Mouse (Mus musculus) C2C12 (cell line): ENCODE measurements around the gene Thegl. TPM values are rescaled to one million over a fixed set of nuclear protein-coding genes. Genes with fewer than 3 reads are reported as not detected.
A peak's percentile ranks its signal among the peaks of the same experiment; 100 is the strongest.

ENCODE experiments used
- H3K27me3 ChIP-seq: one replicate; pipeline ENCODE4 v1.6.1; 2011; ENCODE audit not compliant: control insufficient read depth, insufficient read depth, insufficient read length
- H3K36me3 ChIP-seq: one replicate; pipeline ENCODE4 v1.6.1; 2011; ENCODE audit not compliant: control insufficient read depth, insufficient read depth
- H3K4me3 ChIP-seq: one replicate; pipeline ENCODE4 v1.5.1; 2011; ENCODE audit warnings: mild to moderate bottlenecking, control low read depth; ENCODE audit not compliant: poor library complexity, insufficient read depth, severe bottlenecking
- H3K79me2 ChIP-seq: one replicate; pipeline ENCODE4 v1.6.1; 2011; ENCODE audit not compliant: control insufficient read depth, insufficient read depth
- H3K79me3 ChIP-seq: one replicate; pipeline ENCODE4 v1.6.1; 2011; ENCODE audit warnings: low read depth, control low read depth
- H3ac ChIP-seq: one replicate; pipeline ENCODE3; 2011; ENCODE audit warnings: low read depth; ENCODE audit not compliant: control insufficient read depth, insufficient read length
- CEBPB ChIP-seq: IDR thresholded peaks from one replicate; pipeline ENCODE4 v1.6.1; 2011; ENCODE audit warnings: low read depth, mild to moderate bottlenecking, control low read depth, moderate library complexity
- CTCF ChIP-seq: IDR thresholded peaks from one replicate; pipeline ENCODE4 v1.5.1; 2011; ENCODE audit not compliant: control insufficient read depth, insufficient read depth, insufficient read length
- FOSL1 ChIP-seq: IDR thresholded peaks from one replicate; pipeline ENCODE4 v1.8.0; 2011; ENCODE audit warnings: mild to moderate bottlenecking, low read length; ENCODE audit not compliant: poor library complexity, insufficient read depth, severe bottlenecking
- MAX ChIP-seq: IDR thresholded peaks from one replicate; pipeline ENCODE4 v1.6.1; 2011; ENCODE audit warnings: mild to moderate bottlenecking, control low read depth
- MYOD1 ChIP-seq: IDR thresholded peaks from one replicate; pipeline ENCODE4 v1.6.1; 2011; ENCODE audit warnings: low read depth; ENCODE audit not compliant: control insufficient read depth, insufficient read length
- MYOG ChIP-seq: IDR thresholded peaks from one replicate; pipeline ENCODE4 v1.6.1; 2011; ENCODE audit not compliant: control insufficient read depth, insufficient read length; ENCODE audit errors: extremely low read depth
- USF1 ChIP-seq: IDR thresholded peaks from one replicate; pipeline ENCODE4 v1.6.1; 2011; ENCODE audit warnings: low read depth, mild to moderate bottlenecking, control low read depth, moderate library complexity
- polyA plus RNA-seq: library from polyadenylated mRNA; unstranded; fragments of >200 nt; fragmentation: generic; extraction: Trizol; gene quantifications from one replicate; pipeline ENCODE4 v1.2.1, GENCODE M21; 2012; ENCODE audit warnings: missing spikeins

The Thegl gene
- polyA plus RNA-seq, 1 experiment = not detected

DNA sequence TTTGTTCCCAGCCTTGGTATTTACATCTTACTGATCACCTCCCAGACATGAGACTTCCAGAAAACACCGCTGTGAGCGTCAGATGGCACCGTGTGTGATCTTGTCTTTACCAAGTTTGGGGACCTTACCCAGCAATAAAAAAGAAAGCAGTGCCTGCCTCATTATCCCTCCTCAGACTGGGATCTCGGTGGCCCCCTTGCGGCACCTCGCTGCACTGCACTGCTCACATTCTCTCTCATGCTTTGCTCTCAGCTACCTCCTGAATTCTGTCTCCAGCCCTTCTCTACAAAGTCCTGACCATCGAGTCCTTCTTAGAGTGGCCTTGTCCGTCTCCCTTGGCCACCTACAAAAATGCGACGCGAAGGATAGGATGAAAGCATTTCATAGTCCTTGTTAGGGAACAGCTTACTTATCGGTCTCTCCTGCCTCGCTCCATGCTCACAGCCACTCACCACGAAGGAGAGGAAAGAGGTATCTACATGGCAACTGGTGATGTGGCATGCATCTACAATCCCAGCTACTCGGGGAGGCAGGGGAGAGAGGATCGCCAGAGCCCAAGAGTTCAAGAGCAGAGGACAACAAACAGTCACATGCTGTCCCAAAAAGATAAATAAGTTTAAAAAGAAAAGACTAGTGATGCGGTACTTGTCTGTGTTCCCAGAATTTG is 45.7 kb downstream of the Thegl start:
- no peaks in the 10 kb centered on the region for H3K79me2 ChIP-seq
- no peaks in the 10 kb centered on the region for H3K79me3 ChIP-seq
- no peaks in the 10 kb centered on the region for H3K36me3 ChIP-seq
- peaks cover 6% of the 10 kb centered on the region for H3K27me3 ChIP-seq
- TF ChIP-seq CTCF (peak; percentile 67), USF1 (no peak)
- no peak overlapping the region for H3ac ChIP-seq
- no peak overlapping the region for H3K4me3 ChIP-seq

DNA sequence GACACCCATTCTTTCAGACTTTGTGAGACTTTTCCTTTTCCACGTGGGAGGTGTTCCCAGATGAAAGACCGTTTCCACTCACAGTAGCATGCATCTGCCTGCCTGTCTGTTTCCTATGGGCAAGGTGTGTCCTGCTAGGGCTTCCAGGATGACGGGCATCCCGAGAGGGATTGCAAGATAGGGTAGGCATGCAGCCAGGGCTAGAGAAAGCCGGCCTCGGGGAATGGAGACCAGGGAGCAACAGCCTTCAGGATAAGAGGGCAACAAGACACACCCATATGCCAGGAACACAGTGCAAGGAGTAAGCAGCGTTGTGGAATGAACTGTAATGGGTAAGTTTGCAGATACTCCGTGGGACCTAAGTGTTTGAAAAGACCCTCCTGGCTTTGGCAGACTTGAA is 51.5 kb downstream of the Thegl start:
- Histone ChIP-seq H3K36me3 (no peaks in the 10 kb centered on the region), H3K4me3 (no peak overlapping the region), H3K27me3 (no peaks in the 10 kb centered on the region), H3K79me3 (no peaks in the 10 kb centered on the region), H3K79me2 (no peaks in the 10 kb centered on the region), H3ac (no peak overlapping the region)
- no peak for TF ChIP-seq MYOD1
- TF ChIP-seq CEBPB = no peak
- no peak for TF ChIP-seq USF1
- no peak for TF ChIP-seq FOSL1
- no peak for TF ChIP-seq CTCF
- no peak for TF ChIP-seq MYOG
- no peak for TF ChIP-seq MAX

GRCm38 (mm10) chr5:77070987-77071386 is 55.2 kb downstream of the Thegl start:
- no peaks in the 10 kb centered on the region for H3K79me3 ChIP-seq
- H3K79me2 ChIP-seq = no peaks in the 10 kb centered on the region
- TF ChIP-seq MAX (no peak), MYOD1 (no peak), FOSL1 (no peak), USF1 (no peak), CEBPB (no peak), CTCF (no peak), MYOG (no peak)
- H3K4me3 ChIP-seq = no peak overlapping the region
- no peaks in the 10 kb centered on the region for H3K27me3 ChIP-seq
- H3ac ChIP-seq = no peak overlapping the region
- no peaks in the 10 kb centered on the region for H3K36me3 ChIP-seq

- no peak for TF ChIP-seq MYOG
- TF ChIP-seq MYOD1 = no peak
- TF ChIP-seq CTCF = no peak
- TF ChIP-seq USF1 = no peak
- no peak for TF ChIP-seq FOSL1
- TF ChIP-seq CEBPB = no peak
- no peak for TF ChIP-seq MAX
- H3K27me3 ChIP-seq = no peaks in the 10 kb centered on the region
- H3K4me3 ChIP-seq = no peak overlapping the region
- no peaks in the 10 kb centered on the region for H3K79me2 ChIP-seq
- no peaks in the 10 kb centered on the region for H3K36me3 ChIP-seq
- H3K79me3 ChIP-seq = no peaks in the 10 kb centered on the region
- no peak overlapping the region for H3ac ChIP-seq
Observed at GRCm38 (mm10) chr5:77071626-77072025, 55.8 kb downstream of the Thegl start.

DNA sequence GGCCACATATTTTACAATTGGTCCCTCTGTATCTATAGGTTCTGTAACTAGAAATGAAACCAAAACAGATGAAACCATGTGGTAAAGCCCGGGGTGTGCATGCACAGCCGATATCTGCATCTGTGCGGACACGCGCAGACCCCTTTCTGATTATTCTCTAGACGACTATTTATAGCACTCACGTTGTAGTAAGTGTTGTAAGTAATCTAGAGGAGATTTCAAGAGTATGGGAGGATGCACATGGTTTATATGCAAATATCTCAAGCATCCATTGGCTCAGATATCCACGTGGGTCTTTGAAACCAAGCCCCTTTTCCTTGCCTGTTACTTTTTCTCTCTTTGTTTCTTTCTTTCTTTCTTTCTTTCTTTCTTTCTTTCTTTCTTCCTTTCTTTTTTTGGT is 58.0 kb downstream of the Thegl start:
- H3ac ChIP-seq = no peak overlapping the region
- no peaks in the 10 kb centered on the region for H3K79me3 ChIP-seq
- H3K4me3 ChIP-seq = no peak overlapping the region
- H3K27me3 ChIP-seq = no peaks in the 10 kb centered on the region
- no peak for TF ChIP-seq MYOG
- TF ChIP-seq CTCF = no peak
- TF ChIP-seq MYOD1 = no peak
- no peak for TF ChIP-seq USF1
- H3K36me3 ChIP-seq = no peaks in the 10 kb centered on the region
- no peaks in the 10 kb centered on the region for H3K79me2 ChIP-seq

- Histone ChIP-seq H3K79me2 (no peaks in the 10 kb centered on the region), H3K36me3 (no peaks in the 10 kb centered on the region), H3K4me3 (no peak overlapping the region), H3K79me3 (no peaks in the 10 kb centered on the region), H3ac (no peak overlapping the region), H3K27me3 (no peaks in the 10 kb centered on the region)
- no peak for TF ChIP-seq MYOG
- TF ChIP-seq MYOD1 = no peak
- TF ChIP-seq MAX = no peak
- no peak for TF ChIP-seq USF1
- TF ChIP-seq CEBPB = no peak
- TF ChIP-seq CTCF = no peak
- no peak for TF ChIP-seq FOSL1
Observed at GRCm38 (mm10) chr5:77074914-77075313, 59.1 kb downstream of the Thegl start.
